Mouse (Mus musculus) left cerebral cortex, adult 18-20 months (tissue): ENCODE data around the gene Snrpe. TPM values are rescaled to one million over a fixed set of nuclear protein-coding genes. Genes with fewer than 3 reads are reported as not detected.

Experiments used
- total RNA-seq, 2 experiments: library from RNA; stranded (reverse); gene quantifications; 2 replicates each; pipeline ENCODE4 v1.2.3; 2021

Snrpe gene
- total RNA-seq, 2 experiments from 2014 or later: 58.7 to 64.4 TPM

Other genes starting within 250 kb of the Snrpe start
- gene Etnk2, start 246.7 kb downstream of the Snrpe start, total RNA-seq: 10 to 100 TPM; 11.2 to 11.6 TPM
- gene Sox13, start 185.9 kb downstream of the Snrpe start, total RNA-seq: 10 to 100 TPM in 1 of 2 experiments, 1 to 10 TPM in 1; 9.2 to 11.9 TPM
- 1 to 10 TPM; 8.3 TPM for gene Zbed6, start 50.6 kb upstream of the Snrpe start, total RNA-seq
- 10 to 100 TPM; 23.9 to 27.1 TPM for gene Gm38394, start 51.0 kb upstream of the Snrpe start, total RNA-seq
- gene Lax1, start 79.8 kb upstream of the Snrpe start, total RNA-seq: under 1 TPM in 1 of 2 experiments, not detected in 1; 0.40 TPM
- 100 to 1,000 TPM; 221 to 267 TPM for gene Atp2b4, start 190.8 kb upstream of the Snrpe start, total RNA-seq